Mouse (Mus musculus) ES-Bruce4 (cell line): Measurements from ENCODE around the gene Tekt1. TPM values are rescaled to one million over a fixed set of nuclear protein-coding genes. Genes with fewer than 3 reads are reported as not detected.
A peak's percentile ranks its signal among the peaks of the same experiment; 100 is the strongest.

Experiments used
- H3K27ac ChIP-seq: 2 replicates; pipeline ENCODE4 v1.5.1; 2012; ENCODE audit warnings: low read length, inconsistent platforms; ENCODE audit not compliant: insufficient read depth
- H3K27me3 ChIP-seq: 2 replicates; pipeline ENCODE4 v1.6.1; 2012; ENCODE audit warnings: mild to moderate bottlenecking, low read length, inconsistent platforms; ENCODE audit not compliant: control insufficient read depth, poor library complexity, insufficient read depth, severe bottlenecking
- H3K36me3 ChIP-seq: 2 replicates; pipeline ENCODE4 v1.6.1; 2012; ENCODE audit warnings: inconsistent platforms, mild to moderate bottlenecking, low read length, moderate library complexity; ENCODE audit not compliant: control insufficient read depth, poor library complexity, insufficient read depth, severe bottlenecking
- H3K4me1 ChIP-seq: one replicate; pipeline ENCODE4 v1.8.1; 2011; ENCODE audit warnings: low read length; ENCODE audit not compliant: control insufficient read depth, insufficient read depth
- H3K4me3 ChIP-seq: 2 replicates; pipeline ENCODE4 v1.5.1; 2011; ENCODE audit warnings: low read depth, mild to moderate bottlenecking, low read length
- H3K9ac ChIP-seq: 2 replicates; pipeline ENCODE4 v1.6.1; 2012; ENCODE audit warnings: low read depth, mild to moderate bottlenecking, inconsistent platforms; ENCODE audit not compliant: poor library complexity, severe bottlenecking
- H3K9me3 ChIP-seq: replicated peaks from 2 replicates; pipeline ENCODE4 v1.6.1; 2012; ENCODE audit warnings: mild to moderate bottlenecking, low read length, inconsistent platforms; ENCODE audit not compliant: control insufficient read depth, poor library complexity, insufficient read depth, severe bottlenecking
- CTCF ChIP-seq: IDR thresholded peaks from one replicate; pipeline ENCODE4 v1.8.1; 2011; ENCODE audit warnings: low read depth, low read length
- EP300 ChIP-seq: IDR thresholded peaks from 2 replicates; pipeline ENCODE4 v1.6.1; 2011; ENCODE audit warnings: low read depth, low read length; ENCODE audit not compliant: insufficient read depth
- POLR2A ChIP-seq: IDR thresholded peaks from one replicate; pipeline ENCODE4 v1.8.1; 2011; ENCODE audit warnings: low read length; ENCODE audit not compliant: insufficient read depth
- polyA plus RNA-seq: library from polyadenylated mRNA; stranded (reverse); fragments of >200 nt; gene quantifications from 2 replicates; pipeline ENCODE4 v1.2.4, GENCODE M21; 2011; ENCODE audit warnings: low read depth; ENCODE audit not compliant: missing spikeins, insufficient read depth, insufficient read length

The Tekt1 gene
- polyA plus RNA-seq, 1 experiment, result 0.87 TPM

DNA sequence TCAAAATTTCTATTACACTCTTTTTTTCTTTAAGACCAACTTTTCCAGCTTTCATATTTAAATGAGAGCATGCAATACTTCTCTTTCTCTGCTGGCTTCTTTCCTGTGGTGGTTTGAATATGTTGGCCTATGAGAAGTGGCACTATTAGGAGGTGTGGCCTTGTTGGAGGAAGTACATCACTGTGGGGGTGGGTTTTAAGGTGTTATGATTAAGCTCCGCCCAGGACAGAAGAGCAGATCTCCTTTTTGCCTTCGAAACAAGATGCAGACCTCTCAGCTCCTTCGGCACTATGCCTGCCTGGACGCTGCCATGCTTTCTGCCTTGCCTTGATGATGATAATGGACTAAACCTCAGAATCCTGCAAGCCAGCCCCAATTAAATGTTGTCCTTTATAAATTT lies 36.5 kb downstream of the Tekt1 start:
- Histone ChIP-seq H3K36me3 (no peaks in the 10 kb centered on the region), H3K9me3 (no peaks in the 10 kb centered on the region), H3K4me1 (no peaks in the 10 kb centered on the region), H3K4me3 (no peak overlapping the region), H3K9ac (no peak overlapping the region), H3K27ac (no peak overlapping the region), H3K27me3 (no peaks in the 10 kb centered on the region)
- TF ChIP-seq EP300 (no peak), POLR2A (no peak), CTCF (no peak)

DNA sequence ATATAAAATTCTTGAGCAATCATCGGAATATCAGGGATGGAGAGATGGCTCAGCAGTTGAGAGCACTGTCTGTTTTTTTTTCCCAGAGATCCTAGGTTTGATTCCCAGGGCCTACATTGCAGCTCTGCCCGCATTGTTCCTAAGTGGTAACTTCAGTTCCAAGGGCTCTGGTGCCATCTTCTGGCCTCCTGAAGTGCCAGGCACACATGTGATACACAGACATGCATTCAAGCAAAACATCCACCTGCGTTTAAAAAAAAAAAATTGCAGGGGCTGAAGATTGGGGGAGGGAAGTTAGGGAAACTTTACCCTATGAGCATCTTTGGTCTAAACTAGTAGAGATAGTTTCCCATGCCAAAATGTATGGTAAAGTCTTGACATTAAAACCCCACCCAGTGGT lies 37.8 kb downstream of the Tekt1 start:
- H3K27me3 ChIP-seq, result no peaks in the 10 kb centered on the region
- no peaks in the 10 kb centered on the region for H3K4me1 ChIP-seq
- no peak overlapping the region for H3K9ac ChIP-seq
- H3K36me3 ChIP-seq, result no peaks in the 10 kb centered on the region
- no peaks in the 10 kb centered on the region for H3K9me3 ChIP-seq
- TF ChIP-seq CTCF (peak; percentile 52), EP300 (no peak)
- no peak overlapping the region for H3K27ac ChIP-seq
- no peak overlapping the region for H3K4me3 ChIP-seq

DNA sequence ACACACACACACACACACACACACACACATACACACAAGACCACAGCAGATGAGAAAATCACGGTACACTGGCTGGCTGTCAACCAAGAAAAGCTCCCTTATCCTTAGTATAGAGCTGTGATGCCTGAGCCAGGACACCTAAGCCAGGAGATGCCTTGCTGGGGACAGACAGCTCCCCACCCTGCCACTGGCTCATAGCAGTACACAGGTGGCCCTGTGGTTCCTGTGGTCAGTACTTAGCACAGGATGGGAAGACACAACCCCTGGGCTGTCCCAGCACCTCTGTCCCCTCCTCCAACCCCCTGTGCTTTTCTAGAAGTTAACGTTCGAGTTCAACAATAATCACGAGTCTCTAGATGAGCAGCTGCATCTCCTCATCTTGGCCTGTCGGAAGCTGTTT lies 44.2 kb downstream of the Tekt1 start:
- Histone ChIP-seq H3K4me1 (no peaks in the 10 kb centered on the region), H3K9me3 (no peaks in the 10 kb centered on the region), H3K27ac (no peak overlapping the region), H3K27me3 (no peaks in the 10 kb centered on the region; the same call in 1 of the 2 replicates), H3K36me3 (no peaks in the 10 kb centered on the region), H3K4me3 (no peak overlapping the region), H3K9ac (no peak overlapping the region)
- TF ChIP-seq EP300 (no peak), CTCF (no peak), POLR2A (no peak)

DNA sequence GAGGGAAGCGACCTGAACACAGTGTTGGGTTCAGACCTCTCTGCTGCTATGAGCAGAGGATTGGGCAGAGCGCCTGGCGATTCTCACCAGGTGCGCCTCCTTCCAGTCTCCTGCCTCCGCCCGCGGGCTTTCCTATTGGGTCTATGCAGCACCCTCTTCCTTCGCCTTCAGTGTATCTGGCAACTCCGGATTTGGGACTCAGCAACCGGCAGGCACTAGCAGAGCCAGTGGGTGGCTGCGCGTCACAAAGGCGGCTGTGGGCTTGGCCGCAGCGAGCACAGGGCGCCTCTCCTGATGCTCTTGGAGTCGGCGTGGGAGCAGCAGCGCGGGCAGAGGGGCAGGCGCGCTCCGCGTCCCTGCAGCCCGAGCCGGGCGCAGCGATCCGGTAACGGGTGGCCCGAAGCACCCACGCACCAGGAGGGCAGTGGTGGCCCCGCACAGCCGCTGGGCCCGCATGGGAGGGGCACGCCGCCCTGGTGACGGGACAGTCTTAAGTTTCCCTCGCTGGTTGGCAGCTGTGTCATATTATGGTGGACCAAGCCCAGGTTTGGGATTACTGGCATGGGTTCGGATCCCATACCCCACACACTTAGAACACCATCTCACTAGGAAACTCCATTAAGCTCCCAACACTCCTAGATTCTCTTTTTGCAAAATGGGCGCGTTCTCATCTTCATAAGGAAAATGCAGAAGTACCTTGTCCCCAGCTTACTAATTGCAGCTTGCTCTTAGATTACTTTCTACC lies 47.9 kb downstream of the Tekt1 start, which contains the start of gene Fbxo39:
Gene Fbxo39, plus strand, starts transcription at position 294 of the 745 bp plus-strand sequence.
- no peak for TF ChIP-seq POLR2A
- TF ChIP-seq EP300, result no peak
- no peak for TF ChIP-seq CTCF
- peak within 1 kb of the TSS; percentile 64 for H3K4me3 ChIP-seq
- H3K27ac ChIP-seq, result no peak within 1 kb of the TSS
- H3K9me3 ChIP-seq, result no peaks in the 10 kb centered on the region
- no peaks in the 10 kb centered on the region for H3K36me3 ChIP-seq
- peak within 1 kb of the TSS; percentile 35; the same call in 1 of the 2 replicates for H3K9ac ChIP-seq
- H3K4me1 ChIP-seq, result no peaks in the 10 kb centered on the region
- H3K27me3 ChIP-seq, result no peaks in the 10 kb centered on the region; the same call in 1 of the 2 replicates

DNA sequence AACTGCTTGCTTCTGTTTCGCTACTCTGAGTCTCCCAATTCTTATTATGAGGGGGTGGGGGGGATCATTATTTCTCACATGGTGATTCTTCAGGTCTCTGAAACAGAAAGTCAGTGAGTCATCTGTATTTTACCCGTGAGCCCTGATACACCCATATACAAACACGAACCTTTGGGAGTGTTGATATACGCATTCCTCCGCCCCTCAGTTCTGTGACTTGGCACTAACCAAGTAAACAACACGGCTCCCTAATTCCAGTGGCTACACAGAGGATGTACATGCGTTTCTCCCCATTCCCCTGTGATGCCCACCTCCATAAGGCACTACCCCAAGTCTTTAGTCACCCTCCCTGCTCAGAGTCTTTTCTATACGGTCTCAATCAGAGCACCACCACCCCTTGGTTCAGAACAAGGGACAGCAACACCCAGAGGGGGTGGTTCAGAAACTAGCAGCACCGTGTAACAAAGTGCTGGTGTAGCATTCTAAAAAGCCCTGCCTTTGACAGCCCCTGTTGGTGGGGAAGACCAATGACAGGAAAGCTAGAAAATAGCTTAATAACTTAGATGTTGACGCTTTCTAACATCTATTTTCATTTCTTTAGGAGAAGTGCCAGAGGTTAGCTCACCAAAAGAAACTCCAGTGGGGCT lies 50.8 kb downstream of the Tekt1 start:
- Histone ChIP-seq H3K9me3 (no peaks in the 10 kb centered on the region), H3K4me3 (no peak overlapping the region), H3K4me1 (no peaks in the 10 kb centered on the region), H3K27ac (no peak overlapping the region), H3K9ac (no peak overlapping the region), H3K36me3 (no peaks in the 10 kb centered on the region), H3K27me3 (no peaks in the 10 kb centered on the region; the same call in 1 of the 2 replicates)
- no peak for TF ChIP-seq EP300
- TF ChIP-seq POLR2A, result no peak
- TF ChIP-seq CTCF, result no peak

DNA sequence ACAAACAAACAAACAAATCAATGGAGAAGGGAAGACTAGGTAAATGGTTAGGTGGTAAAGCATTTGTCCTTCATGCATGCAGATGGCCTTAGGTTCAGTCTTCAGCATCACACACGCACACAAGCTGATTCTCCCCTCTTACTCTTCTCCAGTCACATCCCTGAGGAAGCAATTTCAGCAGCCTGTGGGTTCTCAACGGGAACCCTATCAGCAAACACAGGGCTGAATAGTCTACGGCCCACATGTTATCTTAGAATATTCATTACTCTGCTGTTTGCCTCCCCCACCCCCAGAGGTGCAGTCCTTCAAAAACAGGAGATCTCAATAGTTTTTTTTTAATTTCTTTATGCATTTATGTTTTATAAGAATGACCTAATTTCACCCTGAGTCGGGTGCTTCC lies 51.8 kb downstream of the Tekt1 start:
- no peaks in the 10 kb centered on the region for H3K9me3 ChIP-seq
- H3K36me3 ChIP-seq, result no peaks in the 10 kb centered on the region
- no peak overlapping the region for H3K9ac ChIP-seq
- H3K27ac ChIP-seq, result no peak overlapping the region
- H3K27me3 ChIP-seq, result no peaks in the 10 kb centered on the region; the same call in 1 of the 2 replicates
- no peaks in the 10 kb centered on the region for H3K4me1 ChIP-seq
- TF ChIP-seq CTCF (no peak), POLR2A (no peak), EP300 (no peak)
- no peak overlapping the region for H3K4me3 ChIP-seq
